In the genomic region with DNA sequence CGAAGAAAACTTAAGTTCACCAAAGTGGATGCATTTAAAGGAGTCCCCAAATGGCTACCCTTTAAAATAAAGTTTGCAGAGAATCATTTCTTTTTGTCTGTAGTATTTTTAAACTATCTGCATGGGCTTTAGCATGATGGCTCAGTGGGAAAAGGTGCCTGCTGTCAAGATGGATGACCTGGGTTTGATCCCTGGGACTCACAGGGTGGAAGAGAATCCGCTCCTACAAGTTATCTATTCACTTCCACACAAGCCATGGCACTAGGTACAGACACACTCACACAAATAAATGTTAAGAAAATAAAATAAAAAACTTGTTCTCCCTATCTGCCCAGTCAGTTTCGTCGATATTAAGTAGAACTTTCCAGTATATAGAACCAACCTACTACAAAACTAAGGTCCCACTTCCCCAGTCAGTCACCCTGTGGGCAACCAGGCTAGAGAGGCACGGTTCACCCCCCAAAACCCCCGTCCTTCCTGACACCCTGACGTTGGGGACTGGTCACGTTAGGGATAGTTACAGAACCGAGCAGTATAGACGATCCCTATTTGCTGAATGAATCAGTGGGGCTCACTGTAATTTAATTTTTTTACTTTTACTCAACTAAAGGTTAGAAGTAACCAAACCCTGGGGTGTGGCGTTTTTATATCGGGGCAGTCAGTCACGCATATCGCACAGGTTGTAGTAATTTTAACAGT, we compare ENCODE assay signal across 8 mouse cellular contexts. TPM values are rescaled to one million over a fixed set of nuclear protein-coding genes. Genes with fewer than 3 reads are reported as not detected.
DNase-seq lines count a peak whose midpoint lies in the region; ATAC-seq and TF ChIP-seq lines count a peak whose summit lies in the region.

No protein-coding gene starts in this region.

- no peak for ATAC-seq in embryonic facial prominence, embryonic 11.5 days (replicated peaks; ENCODE audit: insufficient number of reproducible peaks, low FRiP score, low TSS enrichment, low read depth)
- ATAC-seq in megakaryocyte progenitor cell, adult 5-6 weeks (replicated peaks; ENCODE audit: poor library complexity): no peak

- peak overlapping the region; percentile 99 for H3K4me3 ChIP-seq in layer of hippocampus, adult 2 months
- peak overlapping the region; percentile 67 for H3K4me3 ChIP-seq in embryonic facial prominence, embryonic 11.5 days (ENCODE audit: low read depth, low read length)
- peak overlapping the region; percentile 45 for H3K4me3 ChIP-seq in myocyte

- intact Hi-C loops in left cerebral cortex, postnatal 14 days (cut with DNase I): no loop called here

- 25% methylated on average over 14 of the region's 14 CpGs for WGBS in embryonic facial prominence, embryonic 11.5 days

- H3K9me3 ChIP-seq in embryonic facial prominence, embryonic 11.5 days (replicated peaks; ENCODE audit: control insufficient read depth, low read length): no peaks in the 10 kb centered on the region

- DNase-seq in layer of hippocampus, adult 2 months (ENCODE audit: low spot score in 2 of 2): no peak
- no peak for DNase-seq in layer of hippocampus, postnatal 36 days
- DNase-seq in embryonic facial prominence, embryonic 11.5 days (ENCODE audit: low spot score): no peak
- peak; percentile 35 for DNase-seq in induced T-regulatory cell, adult 2 months (ENCODE audit: low read depth)
- no peak for DNase-seq in frontal cortex, adult 2 months (ENCODE audit: extremely low spot score in 1 of 2, low spot score in 1 of 2)
- DNase-seq in left cerebral cortex, postnatal 14 days (ENCODE audit: low spot score in 2 of 2): no peak

- no peaks in the 10 kb centered on the region for H3K36me3 ChIP-seq in embryonic facial prominence, embryonic 11.5 days (replicated peaks; ENCODE audit: control insufficient read depth, insufficient read depth, low read depth, low read length)
- H3K36me3 ChIP-seq in myocyte (ENCODE audit: control insufficient read depth, insufficient read depth): no peaks in the 10 kb centered on the region

- peak overlapping the region; percentile 77 for H3K9ac ChIP-seq in embryonic facial prominence, embryonic 11.5 days (replicated peaks; ENCODE audit: low read length)

- peak overlapping the region; percentile 17 for H3ac ChIP-seq in myocyte (ENCODE audit: control insufficient read depth, insufficient read length)

- H3K79me2 ChIP-seq in myocyte (ENCODE audit: control insufficient read depth, insufficient read depth): peaks cover 37% of the 10 kb centered on the region

- no peak for TF ChIP-seq POLR2A in myocyte (IDR thresholded peaks at IDR 0.05; ENCODE audit: insufficient read length, low read depth)

- no peaks in the 10 kb centered on the region for H3K27me3 ChIP-seq in embryonic facial prominence, embryonic 11.5 days (ENCODE audit: control insufficient read depth, insufficient read depth, low read length)
- H3K27me3 ChIP-seq in myocyte (ENCODE audit: control insufficient read depth, insufficient read depth, insufficient read length): no peaks in the 10 kb centered on the region

- TF ChIP-seq CTCF in layer of hippocampus, adult 2 months (conservative IDR thresholded peaks at IDR 0.05): no peak

- H3K4me1 ChIP-seq in embryonic facial prominence, embryonic 11.5 days (ENCODE audit: control insufficient read depth, insufficient read depth, low read length): no peaks in the 10 kb centered on the region

- peak overlapping the region; percentile 97 for H3K27ac ChIP-seq in layer of hippocampus, adult 2 months
- H3K27ac ChIP-seq in embryonic facial prominence, embryonic 11.5 days (replicated peaks; ENCODE audit: low read depth, low read length): no peak overlapping the region

- H3K4me2 ChIP-seq in embryonic facial prominence, embryonic 11.5 days (ENCODE audit: low read depth, low read length): peak overlapping the region; percentile 49
- H3K4me2 ChIP-seq in myocyte (ENCODE audit: low read depth): peak overlapping the region; percentile 92

TF ChIP-seq in myocyte, 11 proteins besides CTCF, POLR2A, EP300 and RAD21:
- TF ChIP-seq MAX (IDR thresholded peaks at IDR 0.05; ENCODE audit: low read depth): no peak
- TF ChIP-seq MYOG (IDR thresholded peaks at IDR 0.05; ENCODE audit: control insufficient read depth in 1 of 3, insufficient read depth in 1 of 3, insufficient read length in 2 of 3, low read depth in 2 of 3): no peak
- no peak for TF ChIP-seq USF1 (IDR thresholded peaks at IDR 0.05; ENCODE audit: low read depth)
- TF ChIP-seq POLR2AphosphoS2 (IDR thresholded peaks at IDR 0.05; ENCODE audit: insufficient read length, low read depth): no peak
- no peak for TF ChIP-seq TCF12 (IDR thresholded peaks at IDR 0.05; ENCODE audit: insufficient read depth, poor library complexity, severe bottlenecking)
- no peak for TF ChIP-seq E2F4 (IDR thresholded peaks at IDR 0.05; ENCODE audit: insufficient read depth)
- TF ChIP-seq SRF (IDR thresholded peaks at IDR 0.05; ENCODE audit: control insufficient read depth, insufficient read length, low read depth): no peak
- no peak for TF ChIP-seq REST (IDR thresholded peaks at IDR 0.05; ENCODE audit: insufficient read depth, insufficient read length)
- TF ChIP-seq MYOD1 (IDR thresholded peaks at IDR 0.05; ENCODE audit: control insufficient read depth in 1 of 3, insufficient read length in 2 of 3, low read depth in 2 of 3): no peak
- TF ChIP-seq TCF3 (IDR thresholded peaks at IDR 0.05; ENCODE audit: insufficient read length, low read depth): no peak
- no peak for TF ChIP-seq CEBPB (IDR thresholded peaks at IDR 0.05; ENCODE audit: insufficient read depth, poor library complexity, severe bottlenecking)

RNA-seq across cellular contexts. Expression of gene Cisd1, which starts 1.0 kb away (rescaled TPM):
- total RNA-seq in layer of hippocampus, adult 2 months (2021): 100 to 1,000 TPM; 121 to 136 TPM
- 100 to 1,000 TPM; 126 to 147 TPM for total RNA-seq in layer of hippocampus, postnatal 36 days (2021)
- 121 and 128 TPM in 2 replicates for polyA plus RNA-seq in embryonic facial prominence, embryonic 11.5 days (2014; fragmentation: Nextera tagmentation; extraction: Ambion mirVana)
- 124 TPM for polyA plus RNA-seq in myocyte (2012; fragmentation: generic; extraction: Trizol)
- 167 and 178 TPM in 2 replicates for polyA plus RNA-seq in frontal cortex, adult 2 months (2012; rRNA removed)
- 32.8 and 36.6 TPM in 2 replicates for total RNA-seq in megakaryocyte progenitor cell, adult 5-6 weeks (2015)
- total RNA-seq in megakaryocyte progenitor cell, adult 5-6 weeks (2017): 14.7 and 15.4 TPM in 2 replicates
- 100 to 1,000 TPM; 134 to 138 TPM for total RNA-seq in left cerebral cortex, postnatal 14 days (2021)

RNA-seq across cellular contexts. Expression of gene Ipmk, which starts 3.8 kb away (rescaled TPM):
- 10 to 100 TPM; 39.0 to 40.5 TPM for total RNA-seq in layer of hippocampus, adult 2 months (2021)
- total RNA-seq in layer of hippocampus, postnatal 36 days (2021): 10 to 100 TPM; 41.5 to 43.3 TPM
- polyA plus RNA-seq in embryonic facial prominence, embryonic 11.5 days (2014; fragmentation: Nextera tagmentation; extraction: Ambion mirVana): 20.3 and 21.0 TPM in 2 replicates
- polyA plus RNA-seq in myocyte (2012; fragmentation: generic; extraction: Trizol): 7.4 TPM
- polyA plus RNA-seq in frontal cortex, adult 2 months (2012; rRNA removed): 16.3 and 18.5 TPM in 2 replicates
- 25.7 and 26.0 TPM in 2 replicates for total RNA-seq in megakaryocyte progenitor cell, adult 5-6 weeks (2015)
- 24.8 and 25.4 TPM in 2 replicates for total RNA-seq in megakaryocyte progenitor cell, adult 5-6 weeks (2017)
- 10 to 100 TPM; 27.8 to 31.6 TPM for total RNA-seq in left cerebral cortex, postnatal 14 days (2021)

RNA-seq across cellular contexts. Expression of gene Ube2d1, which starts 58.7 kb away (rescaled TPM):
- 10 to 100 TPM; 52.8 to 54.0 TPM for total RNA-seq in layer of hippocampus, adult 2 months (2021)
- 10 to 100 TPM; 53.1 to 53.2 TPM for total RNA-seq in layer of hippocampus, postnatal 36 days (2021)
- polyA plus RNA-seq in embryonic facial prominence, embryonic 11.5 days (2014; fragmentation: Nextera tagmentation; extraction: Ambion mirVana): 149 and 158 TPM in 2 replicates
- polyA plus RNA-seq in myocyte (2012; fragmentation: generic; extraction: Trizol): 69.3 TPM
- 96.7 and 106 TPM in 2 replicates for polyA plus RNA-seq in frontal cortex, adult 2 months (2012; rRNA removed)
- 64.9 and 65.5 TPM in 2 replicates for total RNA-seq in megakaryocyte progenitor cell, adult 5-6 weeks (2015)
- 9.7 and 10.5 TPM in 2 replicates for total RNA-seq in megakaryocyte progenitor cell, adult 5-6 weeks (2017)
- 10 to 100 TPM; 60.3 to 62.5 TPM for total RNA-seq in left cerebral cortex, postnatal 14 days (2021)

Comparison
In these comparisons a context has a peak if more than half of its experiments do, and no peak if none do; other contexts are left out.
1. H3K4me3 ChIP-seq: peak in every context shown above with its lines; median percentile 99 in layer of hippocampus, adult 2 months; 67 in embryonic facial prominence, embryonic 11.5 days; 45 in myocyte.